Mouse (Mus musculus) small intestine, adult 2 months (tissue): ENCODE measurements around the gene Bptf. TPM values are rescaled to one million over a fixed set of nuclear protein-coding genes. Genes with fewer than 3 reads are reported as not detected.

Source experiments
- H3K27ac ChIP-seq: fragments of 200-500 bp; 2 replicates; pipeline ENCODE4 v1.5.1; 2012; ENCODE audit warnings: low read depth, low read length, control low read depth, inconsistent platforms; ENCODE audit not compliant: insufficient read depth
- H3K27me3 ChIP-seq: fragments of 200-500 bp; 2 replicates; pipeline ENCODE4 v1.6.1; 2012; ENCODE audit warnings: mild to moderate bottlenecking, moderate library complexity, low read length, inconsistent platforms; ENCODE audit not compliant: control insufficient read depth, insufficient read depth
- H3K36me3 ChIP-seq: fragments of 200-500 bp; 2 replicates; pipeline ENCODE4 v1.6.1; 2012; ENCODE audit warnings: mild to moderate bottlenecking, low read length, control low read depth, inconsistent platforms; ENCODE audit not compliant: control insufficient read depth, insufficient read depth
- H3K4me1 ChIP-seq: fragments of 200-500 bp; 2 replicates; pipeline ENCODE4 v1.6.1; 2012; ENCODE audit warnings: low read length, inconsistent platforms, mixed read lengths; ENCODE audit not compliant: control insufficient read depth, insufficient read depth, insufficient read length
- H3K4me3 ChIP-seq: fragments of 200-500 bp; 2 replicates; pipeline ENCODE4 v1.5.1; 2012; ENCODE audit warnings: low read depth, mild to moderate bottlenecking, control low read depth, inconsistent platforms, low read length, moderate library complexity
- CTCF ChIP-seq: fragments of 200-500 bp; IDR thresholded peaks from 2 replicates; pipeline ENCODE4 v1.5.1; 2012; ENCODE audit warnings: low read depth, mild to moderate bottlenecking, control low read depth, inconsistent platforms, low read length, moderate library complexity, mixed read lengths; ENCODE audit not compliant: insufficient replicate concordance, insufficient read length; ENCODE audit errors: extremely low read depth
- POLR2A ChIP-seq: fragments of 200-500 bp; IDR thresholded peaks from 2 replicates; pipeline ENCODE4 v1.6.1; 2012; ENCODE audit warnings: low read depth, mild to moderate bottlenecking, control low read depth, inconsistent platforms, low read length, moderate library complexity
- WGBS: fragments of 180-500 bp; shearing (Covaris S2); methylation state at CpG from one replicate; pipeline ENCODE4 v1.1.7; 2018; 5-methylcytosine and 5-hydroxymethylcytosine counted together
- polyA plus RNA-seq: library from polyadenylated mRNA; depleted of rRNA; stranded (reverse); fragments of >200 nt; gene quantifications from 2 replicates; pipeline ENCODE4 v1.2.3, GENCODE M21; 2012

The Bptf gene
- polyA plus RNA-seq, 1 experiment: 15.2 TPM

GRCm38 (mm10) chr11:107039417-107039816 lies 92.5 kb downstream of the Bptf start:
- Histone ChIP-seq H3K36me3 (peaks cover 40% of the 10 kb centered on the region), H3K4me3 (no peak overlapping the region), H3K27me3 (no peaks in the 10 kb centered on the region), H3K4me1 (peaks cover 5% of the 10 kb centered on the region; the same call in 1 of the 2 replicates), H3K27ac (no peak overlapping the region)
- no peak for TF ChIP-seq CTCF
- TF ChIP-seq POLR2A: no peak
- 94% methylated on average over 5 of the region's 5 CpGs for WGBS

DNA sequence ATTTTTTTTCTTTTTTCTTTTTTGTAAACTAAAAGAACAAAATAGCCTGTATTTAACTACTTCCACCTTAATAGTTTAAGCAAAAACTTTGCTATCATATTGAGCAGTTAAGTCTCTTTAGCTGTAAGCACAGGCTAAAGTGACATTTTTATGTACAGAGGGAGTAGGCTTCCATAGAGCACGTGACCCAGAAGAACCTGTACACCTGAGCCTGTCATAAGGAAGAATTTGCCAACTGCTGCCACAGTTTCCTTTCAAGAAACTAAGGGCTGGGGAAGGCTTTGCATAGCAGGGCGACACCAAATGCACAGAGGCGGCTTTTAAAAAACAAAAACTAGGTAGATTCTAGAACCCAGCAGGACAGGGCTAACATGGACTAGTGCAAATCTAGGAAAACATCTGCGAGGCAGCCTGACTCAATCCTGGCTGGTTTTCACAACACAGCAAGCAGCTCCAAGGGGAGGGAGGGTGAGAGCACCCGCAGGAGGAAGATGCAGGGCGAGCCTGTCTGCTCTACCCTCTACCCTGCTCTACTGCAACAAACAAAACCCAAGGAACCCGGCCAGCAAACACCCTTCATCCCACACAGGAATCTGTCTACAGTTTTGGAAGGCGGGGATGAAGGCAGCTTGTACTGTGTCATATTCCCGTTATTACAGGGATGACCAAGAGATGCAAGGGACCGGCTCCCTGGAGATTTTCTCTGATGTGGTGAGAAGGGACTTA lies 97.7 kb downstream of the Bptf start:
- WGBS: 75% methylated on average over 10 of the region's 10 CpGs
- H3K27ac ChIP-seq: no peak overlapping the region
- peaks cover 6% of the 10 kb centered on the region for H3K4me1 ChIP-seq
- peaks cover 9% of the 10 kb centered on the region for H3K36me3 ChIP-seq
- H3K4me3 ChIP-seq: no peak overlapping the region
- no peaks in the 10 kb centered on the region for H3K27me3 ChIP-seq
- no peak for TF ChIP-seq POLR2A
- TF ChIP-seq CTCF: no peak

GRCm38 (mm10) chr11:107031635-107032034 lies 100.3 kb downstream of the Bptf start:
- Histone ChIP-seq H3K36me3 (peaks cover 2% of the 10 kb centered on the region; the same call in 1 of the 2 replicates), H3K27ac (no peak overlapping the region), H3K4me3 (no peak overlapping the region), H3K4me1 (peaks cover 6% of the 10 kb centered on the region), H3K27me3 (no peaks in the 10 kb centered on the region)
- TF ChIP-seq POLR2A (no peak), CTCF (no peak)
- 56% methylated on average over 7 of the region's 7 CpGs for WGBS

DNA sequence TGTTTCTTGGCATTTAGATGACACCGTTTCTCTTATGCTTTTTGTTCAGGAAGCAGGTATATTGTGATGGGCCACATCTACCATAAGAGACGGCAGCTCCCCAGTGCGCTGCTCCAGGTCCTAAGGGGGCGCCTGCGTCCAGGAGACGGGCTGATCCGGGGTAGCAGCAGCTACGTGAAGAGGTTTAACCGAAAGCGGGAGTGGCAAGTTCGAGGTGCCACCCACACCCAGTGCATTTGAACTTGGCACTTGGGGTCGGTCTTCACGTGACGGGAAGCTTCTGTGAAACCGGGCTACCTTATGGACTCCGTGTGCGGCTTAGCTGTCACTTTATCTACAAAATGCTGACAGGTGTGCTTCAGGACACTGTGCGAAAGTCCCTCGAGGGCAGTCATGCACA lies 102.4 kb downstream of the Bptf start:
- TF ChIP-seq POLR2A (no peak), CTCF (no peak)
- Histone ChIP-seq H3K36me3 (no peaks in the 10 kb centered on the region; the same call in 1 of the 2 replicates), H3K27ac (peak overlapping the region; percentile 43; the same call in 1 of the 2 replicates), H3K27me3 (peaks cover 6% of the 10 kb centered on the region; the same call in 1 of the 2 replicates), H3K4me1 (peaks cover 8% of the 10 kb centered on the region), H3K4me3 (no peak overlapping the region; the same call in 1 of the 2 replicates)
- WGBS: 20% methylated on average over 19 of the region's 19 CpGs

- H3K27ac ChIP-seq: 0 out of 2 replicates have a peak overlapping the region, but pooled peaks have one; percentile 42
- WGBS: 71% methylated on average over 6 of the region's 6 CpGs
Observed at GRCm38 (mm10) chr11:107028754-107029153, 103.2 kb downstream of the Bptf start.

DNA sequence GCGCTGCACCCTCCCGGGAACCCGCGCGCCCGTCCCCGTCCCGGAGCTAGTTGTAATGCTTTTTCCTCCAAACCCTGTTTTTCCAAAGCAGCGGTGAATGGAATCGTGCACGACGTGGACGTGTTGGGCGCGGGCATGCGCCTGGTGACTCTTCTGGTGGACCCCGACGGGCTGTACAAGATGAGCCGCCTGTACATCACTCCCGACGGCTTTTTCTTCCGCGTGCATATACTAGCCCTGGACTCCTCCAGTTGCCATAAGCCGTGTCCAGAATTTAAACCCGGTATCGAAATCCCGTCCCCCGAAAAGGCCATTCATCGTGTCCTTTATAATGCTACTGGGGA lies 103.7 kb downstream of the Bptf start:
- H3K4me3 ChIP-seq: peak overlapping the region; percentile 84
- no peaks in the 10 kb centered on the region; the same call in 1 of the 2 replicates for H3K36me3 ChIP-seq
- WGBS: 2% methylated on average over 29 of the region's 29 CpGs

More at GRCm38 (mm10) chr11:107028754-107029153, 103.2 kb downstream of the Bptf start:
- Histone ChIP-seq H3K4me3 (peak overlapping the region; percentile 84; the same call in 1 of the 2 replicates), H3K4me1 (peaks cover 8% of the 10 kb centered on the region), H3K36me3 (no peaks in the 10 kb centered on the region; the same call in 1 of the 2 replicates), H3K27me3 (peaks cover 6% of the 10 kb centered on the region; the same call in 1 of the 2 replicates)
- no peak for TF ChIP-seq CTCF
- TF ChIP-seq POLR2A: no peak

DNA sequence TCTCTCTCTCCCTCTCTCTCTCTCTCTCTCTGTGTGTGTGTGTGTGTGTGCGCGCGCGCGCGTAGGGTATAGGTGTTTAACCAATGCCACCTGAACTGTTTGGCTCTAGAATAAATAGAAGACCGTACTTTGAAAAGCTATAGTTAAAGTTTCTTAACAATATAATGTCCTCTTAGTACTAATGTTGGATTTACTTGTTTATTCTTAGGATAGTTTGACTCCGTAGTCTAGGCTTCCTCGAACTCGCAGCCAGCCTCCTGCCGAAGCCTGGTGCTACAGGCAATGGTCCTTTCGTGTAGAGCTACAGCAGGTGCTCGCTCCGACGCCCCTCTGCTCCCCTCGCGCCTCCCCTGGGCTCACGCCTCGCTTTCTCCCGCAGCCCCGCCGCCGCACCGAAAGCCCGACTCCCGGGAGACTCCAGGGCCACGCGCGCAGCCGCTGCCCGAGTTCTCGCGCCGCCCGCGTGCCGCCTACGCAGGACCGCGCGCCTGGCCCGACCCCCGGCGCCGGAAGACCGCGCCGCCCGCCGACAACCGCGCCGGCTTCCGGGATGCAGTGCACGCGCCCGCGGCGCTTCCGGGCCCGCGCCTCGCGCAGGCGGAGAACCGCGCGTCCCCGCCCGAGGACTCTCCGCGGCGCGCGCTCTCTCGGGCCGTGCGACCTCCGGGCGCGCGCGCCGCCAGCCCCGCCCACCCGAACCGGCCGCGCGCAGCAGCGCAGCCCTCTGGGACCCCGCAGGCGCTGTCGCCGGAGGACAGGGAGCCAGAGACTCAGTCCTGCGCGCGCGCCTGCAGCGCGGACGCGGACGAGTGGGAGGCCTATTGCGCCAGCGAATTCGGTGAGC lies 104.3 kb downstream of the Bptf start:
- TF ChIP-seq POLR2A (peak; percentile 40; the same call in 1 of the 2 replicates), CTCF (no peak)
- Histone ChIP-seq H3K36me3 (no peaks in the 10 kb centered on the region), H3K4me1 (peaks cover 11% of the 10 kb centered on the region), H3K27me3 (peaks cover 6% of the 10 kb centered on the region; the same call in 1 of the 2 replicates), H3K27ac (peak overlapping the region; percentile 63), H3K4me3 (peak overlapping the region; percentile 84)
- under 1% methylated on average over 107 of the region's 107 CpGs for WGBS

More for the DNA sequence above, 103.7 kb downstream of the Bptf start:
- H3K27ac ChIP-seq: peak overlapping the region; percentile 42
- peaks cover 6% of the 10 kb centered on the region; the same call in 1 of the 2 replicates for H3K27me3 ChIP-seq
- H3K4me1 ChIP-seq: peaks cover 8% of the 10 kb centered on the region
- TF ChIP-seq CTCF (no peak), POLR2A (no peak)
